Mouse (Mus musculus) olfactory bulb, adult 2 months (tissue): Measurements from ENCODE around the gene Chst5.
A peak's percentile ranks its signal among the peaks of the same experiment; 100 is the strongest.

Source experiments
- CTCF ChIP-seq: fragments of 200-500 bp; IDR thresholded peaks from 2 replicates; pipeline ENCODE4 v1.5.1; 2012; ENCODE audit warnings: low read depth, mild to moderate bottlenecking, low read length, moderate library complexity; ENCODE audit not compliant: insufficient read depth
- POLR2A ChIP-seq: fragments of 200-500 bp; IDR thresholded peaks from 2 replicates; pipeline ENCODE4 v1.6.1; 2012; ENCODE audit warnings: mild to moderate bottlenecking, low read depth, low read length, moderate library complexity; ENCODE audit not compliant: insufficient read depth

GRCm38 (mm10) chr8:111933348-111934076 is 23.3 kb upstream of the Chst5 start, which contains the start of gene Tmem231:
- TF ChIP-seq POLR2A (peak; percentile 75; the same call in 1 of the 2 replicates), CTCF (no peak)
